Mouse (Mus musculus) heart, postnatal 0 days (tissue): ENCODE results near the gene Wdr45.

ENCODE experiments used
- CTCF ChIP-seq: IDR thresholded peaks from 2 replicates; pipeline ENCODE4 v1.5.1; 2016; ENCODE audit warnings: antibody characterized with exemption, control low read depth, low read depth
- EP300 ChIP-seq: IDR thresholded peaks from 2 replicates; pipeline ENCODE4 v1.6.1; 2016; ENCODE audit warnings: antibody characterized with exemption, low read depth

- TF ChIP-seq EP300 (no peak), CTCF (no peak)
Measured at GRCm38 (mm10) chrX:7721514-7722281, 7.6 kb downstream of the Wdr45 start, which contains the start of gene Gm45208.
